Mouse (Mus musculus) liver, embryonic 11.5 days (tissue): ENCODE measurements around the gene Tbx19. TPM values are rescaled to one million over a fixed set of nuclear protein-coding genes. Genes with fewer than 3 reads are reported as not detected.
A peak's percentile ranks its signal among the peaks of the same experiment; 100 is the strongest.

Experiments
- ATAC-seq: fragments of 200-750 bp; cut with Nextera tagmentation; replicated peaks from 2 replicates; pipeline ENCODE4 v1.8.0; 2017; ENCODE audit warnings: moderate number of reproducible peaks, mild to moderate bottlenecking, moderate TSS enrichment, moderate library complexity; ENCODE audit not compliant: low FRiP score
- DNase-seq: peaks from one replicate; pipeline ENCODE4 v3.0.0-alpha.2; 2017; ENCODE audit warnings: low spot score
- H3K27ac ChIP-seq: fragments of 300-500 bp; sonication (generic); 2 replicates; pipeline ENCODE4 v1.5.1; 2014; ENCODE audit warnings: mild to moderate bottlenecking, low read depth, low read length, control low read depth
- H3K27me3 ChIP-seq: fragments of 300-500 bp; sonication (generic); replicated peaks from 2 replicates; pipeline ENCODE4 v1.6.1; 2014; ENCODE audit warnings: low read length, mixed read lengths; ENCODE audit not compliant: control insufficient read depth, insufficient read depth
- H3K36me3 ChIP-seq: fragments of 300-500 bp; sonication (generic); 2 replicates; pipeline ENCODE4 v1.6.1; 2014; ENCODE audit warnings: mild to moderate bottlenecking, low read length, moderate library complexity, mixed read lengths; ENCODE audit not compliant: control insufficient read depth, insufficient read depth
- H3K4me1 ChIP-seq: fragments of 300-500 bp; sonication (generic); replicated peaks from 2 replicates; pipeline ENCODE4 v1.6.1; 2014; ENCODE audit warnings: low read length, mixed read lengths; ENCODE audit not compliant: control insufficient read depth, insufficient read depth
- H3K4me2 ChIP-seq: fragments of 300-500 bp; sonication (generic); 2 replicates; pipeline ENCODE4 v1.6.1; 2014; ENCODE audit warnings: mild to moderate bottlenecking, control low read depth, moderate library complexity
- H3K4me3 ChIP-seq: fragments of 300-500 bp; sonication (generic); 2 replicates; pipeline ENCODE4 v1.5.1; 2014; ENCODE audit warnings: low read depth, low read length, control low read depth
- H3K9ac ChIP-seq: fragments of 300-500 bp; sonication (generic); 2 replicates; pipeline ENCODE4 v1.6.1; 2014; ENCODE audit warnings: low read depth, low read length, control low read depth
- H3K9me3 ChIP-seq: fragments of 300-500 bp; sonication (generic); 2 replicates; pipeline ENCODE4 v1.6.1; 2016; ENCODE audit warnings: low read length, inconsistent platforms, mixed read lengths; ENCODE audit not compliant: control insufficient read depth
- WGBS: fragments of 180-500 bp; shearing (Covaris S2); extraction: QIAGEN DNeasy Blood & Tissue Kit; methylation state at CpG from one replicate; pipeline ENCODE4 v1.1.7; 2014; 5-methylcytosine and 5-hydroxymethylcytosine counted together
- polyA plus RNA-seq: library from polyadenylated mRNA; unstranded; fragments of >200 nt; fragmentation: Nextera tagmentation; extraction: Ambion mirVana; gene quantifications from 2 replicates; pipeline ENCODE4 v1.2.1, GENCODE M21; 2014

Gene Tbx19
- polyA plus RNA-seq, 1 experiment from 2014 or later, result 0.18 TPM

- no peak for DNase-seq
- H3K9ac ChIP-seq, result no peak overlapping the region; the same call in 1 of the 2 replicates
- H3K9me3 ChIP-seq, result no peaks in the 10 kb centered on the region
- H3K4me1 ChIP-seq, result peaks cover 10% of the 10 kb centered on the region
- no peak for ATAC-seq
- H3K4me2 ChIP-seq, result peak overlapping the region; percentile 88; the same call in 1 of the 2 replicates
- peak overlapping the region; percentile 66; the same call in 1 of the 2 replicates for H3K27ac ChIP-seq
- H3K27me3 ChIP-seq, result no peaks in the 10 kb centered on the region
- WGBS, result 62% methylated on average over 3 of the region's 3 CpGs
- H3K36me3 ChIP-seq, result no peaks in the 10 kb centered on the region
- no peak overlapping the region for H3K4me3 ChIP-seq
Measured at GRCm38 (mm10) chr1:165195396-165195960, 34.9 kb upstream of the Tbx19 start.

- H3K4me1 ChIP-seq, result peaks cover 10% of the 10 kb centered on the region
- H3K9me3 ChIP-seq, result no peaks in the 10 kb centered on the region
- H3K9ac ChIP-seq, result peak overlapping the region; percentile 71
- DNase-seq, result no peak
- peak overlapping the region; percentile 88 for H3K4me2 ChIP-seq
- WGBS, result 14% methylated on average over 5 of the region's 5 CpGs
- no peaks in the 10 kb centered on the region for H3K36me3 ChIP-seq
- H3K4me3 ChIP-seq, result peak overlapping the region; percentile 82
- ATAC-seq, result peak; percentile 27
- no peaks in the 10 kb centered on the region for H3K27me3 ChIP-seq
- H3K27ac ChIP-seq, result peak overlapping the region; percentile 66; the same call in 1 of the 2 replicates
Measured at GRCm38 (mm10) chr1:165194662-165195013, 34.1 kb upstream of the Tbx19 start.

GRCm38 (mm10) chr1:165193880-165194661 lies 33.5 kb upstream of the Tbx19 start, which contains the start of gene Sft2d2:
Gene Sft2d2, minus strand, starts transcription at chr1:165194438.
- H3K27ac ChIP-seq, result peak within 1 kb of the TSS; percentile 66
- H3K4me3 ChIP-seq, result peak within 1 kb of the TSS; percentile 82
- peak within 1 kb of the TSS; percentile 71 for H3K9ac ChIP-seq
- no peaks in the 10 kb centered on the region for H3K36me3 ChIP-seq
- H3K27me3 ChIP-seq, result no peaks in the 10 kb centered on the region
- under 1% methylated on average over 68 of the region's 69 CpGs for WGBS
- H3K9me3 ChIP-seq, result no peaks in the 10 kb centered on the region
- H3K4me2 ChIP-seq, result peak within 1 kb of the TSS; percentile 88
- ATAC-seq (peak; percentile 95), DNase-seq (peak; percentile 92)
- peaks cover 11% of the 10 kb centered on the region for H3K4me1 ChIP-seq

- Histone ChIP-seq H3K9me3 (no peaks in the 10 kb centered on the region), H3K4me3 (peak overlapping the region; percentile 82), H3K9ac (peak overlapping the region; percentile 71), H3K36me3 (no peaks in the 10 kb centered on the region), H3K4me1 (peaks cover 15% of the 10 kb centered on the region), H3K27me3 (no peaks in the 10 kb centered on the region), H3K27ac (peak overlapping the region; percentile 66; the same call in 1 of the 2 replicates), H3K4me2 (peak overlapping the region; percentile 88)
- no peak for DNase-seq
- no peak for ATAC-seq
- 4% methylated on average over 7 of the region's 7 CpGs for WGBS
Measured at GRCm38 (mm10) chr1:165193426-165193825, 32.9 kb upstream of the Tbx19 start.

GRCm38 (mm10) chr1:165192714-165193264 lies 32.2 kb upstream of the Tbx19 start:
- 32% methylated on average over 10 of the region's 10 CpGs for WGBS
- H3K4me1 ChIP-seq, result peaks cover 15% of the 10 kb centered on the region
- no peak overlapping the region for H3K27ac ChIP-seq
- no peak for DNase-seq
- no peaks in the 10 kb centered on the region for H3K9me3 ChIP-seq
- peak overlapping the region; percentile 82 for H3K4me3 ChIP-seq
- no peaks in the 10 kb centered on the region for H3K36me3 ChIP-seq
- H3K4me2 ChIP-seq, result peak overlapping the region; percentile 88
- H3K9ac ChIP-seq, result no peak overlapping the region
- H3K27me3 ChIP-seq, result no peaks in the 10 kb centered on the region
- no peak for ATAC-seq

- Histone ChIP-seq H3K9ac (no peak overlapping the region), H3K4me3 (no peak overlapping the region), H3K27me3 (no peaks in the 10 kb centered on the region), H3K4me2 (no peak overlapping the region), H3K4me1 (peaks cover 15% of the 10 kb centered on the region), H3K36me3 (no peaks in the 10 kb centered on the region), H3K27ac (no peak overlapping the region), H3K9me3 (no peaks in the 10 kb centered on the region)
- ATAC-seq (no peak), DNase-seq (no peak)
- WGBS, result 56% methylated on average over 4 of the region's 4 CpGs
Measured at GRCm38 (mm10) chr1:165192102-165192501, 31.5 kb upstream of the Tbx19 start.

- H3K9ac ChIP-seq, result no peak overlapping the region
- 88% methylated on average over 13 of the region's 13 CpGs for WGBS
- no peaks in the 10 kb centered on the region for H3K9me3 ChIP-seq
- no peak overlapping the region for H3K4me2 ChIP-seq
- H3K4me3 ChIP-seq, result no peak overlapping the region
- no peaks in the 10 kb centered on the region for H3K27me3 ChIP-seq
- DNase-seq, result no peak
- ATAC-seq, result no peak
- peaks cover 15% of the 10 kb centered on the region for H3K4me1 ChIP-seq
- no peak overlapping the region for H3K27ac ChIP-seq
- H3K36me3 ChIP-seq, result no peaks in the 10 kb centered on the region
Measured at GRCm38 (mm10) chr1:165191611-165192010, 31.0 kb upstream of the Tbx19 start.

- Histone ChIP-seq H3K4me2 (no peak overlapping the region), H3K4me1 (peaks cover 15% of the 10 kb centered on the region), H3K9me3 (no peaks in the 10 kb centered on the region), H3K9ac (no peak overlapping the region), H3K4me3 (no peak overlapping the region), H3K27me3 (no peaks in the 10 kb centered on the region), H3K36me3 (no peaks in the 10 kb centered on the region), H3K27ac (no peak overlapping the region)
- no peak for DNase-seq
- WGBS, result 85% methylated on average over 10 of the region's 10 CpGs
- no peak for ATAC-seq
Measured at GRCm38 (mm10) chr1:165190571-165191273, 30.1 kb upstream of the Tbx19 start.
